Mouse (Mus musculus) forebrain, postnatal 0 days (tissue): ENCODE data around the gene Dennd5b. TPM values are rescaled to one million over a fixed set of nuclear protein-coding genes. Genes with fewer than 3 reads are reported as not detected.
"Not testable (repeated sequence)": the region's sequence is repeated elsewhere in the genome, so short reads cannot be mapped to it uniquely, and the experiment has no call there.

Source experiments
- ATAC-seq: fragments of 200-750 bp; cut with Nextera tagmentation; 2 replicates; pipeline ENCODE4 v1.8.0; 2017; ENCODE audit warnings: mild to moderate bottlenecking, moderate library complexity
- DNase-seq: peaks from one replicate; pipeline ENCODE4 v3.0.0-alpha.2; 2015
- H3K27ac ChIP-seq: fragments of 300-500 bp; sonication (generic); 2 replicates; pipeline ENCODE4 v1.5.1; 2014; ENCODE audit warnings: low read depth, mild to moderate bottlenecking, antibody characterized with exemption, low read length, moderate library complexity, mixed read lengths
- H3K27me3 ChIP-seq: fragments of 300-500 bp; sonication (generic); 2 replicates; pipeline ENCODE4 v1.6.1; 2014; ENCODE audit warnings: mild to moderate bottlenecking, low read length, mixed read lengths; ENCODE audit not compliant: insufficient read depth
- H3K36me3 ChIP-seq: fragments of 300-500 bp; sonication (generic); 2 replicates; pipeline ENCODE4 v1.6.1; 2014; ENCODE audit warnings: mild to moderate bottlenecking, moderate library complexity; ENCODE audit not compliant: insufficient read depth
- H3K4me1 ChIP-seq: fragments of 300-500 bp; sonication (generic); 2 replicates; pipeline ENCODE4 v1.6.1; 2014; ENCODE audit warnings: antibody characterized with exemption; ENCODE audit not compliant: insufficient read depth
- H3K4me2 ChIP-seq: fragments of 300-500 bp; sonication (generic); 2 replicates; pipeline ENCODE4 v1.6.1; 2014; ENCODE audit warnings: low read depth, mild to moderate bottlenecking, moderate library complexity
- H3K4me3 ChIP-seq: fragments of 300-500 bp; sonication (generic); 2 replicates; pipeline ENCODE4 v1.5.1; 2014; ENCODE audit warnings: low read depth, low read length, mixed read lengths
- H3K9ac ChIP-seq: fragments of 300-500 bp; sonication (generic); 2 replicates; pipeline ENCODE4 v1.6.1; 2014; ENCODE audit warnings: mild to moderate bottlenecking
- H3K9me3 ChIP-seq: fragments of 300-500 bp; sonication (generic); 2 replicates; pipeline ENCODE4 v1.6.1; 2016; ENCODE audit warnings: low read length
- CTCF ChIP-seq: sonication (generic); IDR thresholded peaks from 2 replicates; pipeline ENCODE4 v1.5.1; 2016; ENCODE audit warnings: antibody characterized with exemption, control low read depth, low read depth
- WGBS: fragments of 180-500 bp; shearing (Covaris S2); extraction: QIAGEN DNeasy Blood & Tissue Kit; methylation state at CpG from one replicate; pipeline ENCODE4 v1.1.7; 2014; 5-methylcytosine and 5-hydroxymethylcytosine counted together
- polyA plus RNA-seq: library from polyadenylated mRNA; unstranded; fragments of >200 nt; fragmentation: Nextera tagmentation; extraction: Ambion mirVana; gene quantifications from 2 replicates; pipeline ENCODE4 v1.2.1, GENCODE M21; 2015
- total RNA-seq: library from RNA; depleted of rRNA; stranded (reverse); fragments of >200 nt; gene quantifications from 2 replicates; pipeline ENCODE4 v1.2.3, GENCODE M21; 2014

The Dennd5b gene
- total and polyA plus RNA-seq, 2 experiments from 2014 or later = 10.3 to 42.2 TPM

DNA sequence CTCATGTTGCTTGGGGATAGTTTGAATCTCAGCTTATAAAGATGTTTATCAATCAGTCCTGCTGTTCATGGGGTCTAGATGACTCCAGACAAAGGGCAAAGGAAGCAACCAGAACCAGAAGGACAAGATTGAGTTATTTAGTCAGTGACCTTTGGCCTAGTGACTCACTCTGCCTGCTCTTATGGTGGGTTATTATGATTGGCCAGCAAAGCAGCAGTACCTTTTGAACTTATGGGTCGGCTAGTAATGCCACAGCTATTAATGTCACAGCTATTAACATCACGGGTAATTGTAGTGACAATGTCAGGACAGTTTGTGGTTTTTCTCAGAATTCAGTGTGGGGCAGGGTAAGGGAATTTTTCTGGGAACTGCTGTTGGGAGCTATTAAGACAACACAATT, 36.5 kb upstream of the Dennd5b start:
- no peak overlapping the region for H3K4me3 ChIP-seq
- no peaks in the 10 kb centered on the region for H3K36me3 ChIP-seq
- no peaks in the 10 kb centered on the region for H3K27me3 ChIP-seq
- WGBS = 81% methylated on average over 2 of the region's 2 CpGs
- TF ChIP-seq CTCF = no peak
- no peak overlapping the region for H3K27ac ChIP-seq
- no peak overlapping the region for H3K9ac ChIP-seq
- ATAC-seq = no peak
- no peak overlapping the region for H3K4me2 ChIP-seq
- no peak for DNase-seq
- no peaks in the 10 kb centered on the region for H3K9me3 ChIP-seq
- H3K4me1 ChIP-seq = 0 out of 2 replicates have a peak, but pooled peaks cover 6% of the 10 kb centered on the region

DNA sequence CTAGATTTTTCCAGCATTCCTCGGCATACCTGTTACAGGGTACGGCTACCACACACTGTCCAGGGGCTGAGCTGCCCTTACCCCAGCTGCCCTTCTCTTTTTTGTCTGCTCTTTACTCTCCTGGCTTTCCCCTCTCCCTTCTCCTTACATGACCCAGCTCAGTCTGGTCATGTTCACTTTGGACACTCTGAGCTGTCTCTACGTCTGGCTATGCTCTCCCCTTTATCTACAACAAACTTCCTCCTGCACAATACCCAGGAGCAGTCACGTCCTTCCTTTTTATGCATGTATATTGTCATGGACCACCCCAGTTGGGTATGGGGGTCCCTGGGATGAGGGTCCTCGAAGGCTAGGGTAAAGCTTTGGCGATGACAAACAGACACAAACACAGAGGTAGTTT, 34.2 kb upstream of the Dennd5b start:
- ATAC-seq (no peak), DNase-seq (no peak)
- 77% methylated on average over 6 of the region's 6 CpGs for WGBS
- H3K27me3 ChIP-seq = no peaks in the 10 kb centered on the region
- no peak for TF ChIP-seq CTCF
- H3K4me3 ChIP-seq = no peak overlapping the region
- H3K27ac ChIP-seq = no peak overlapping the region
- no peaks in the 10 kb centered on the region for H3K36me3 ChIP-seq
- H3K9ac ChIP-seq = no peak overlapping the region
- no peaks in the 10 kb centered on the region for H3K4me1 ChIP-seq
- H3K4me2 ChIP-seq = no peak overlapping the region
- H3K9me3 ChIP-seq = no peaks in the 10 kb centered on the region

DNA sequence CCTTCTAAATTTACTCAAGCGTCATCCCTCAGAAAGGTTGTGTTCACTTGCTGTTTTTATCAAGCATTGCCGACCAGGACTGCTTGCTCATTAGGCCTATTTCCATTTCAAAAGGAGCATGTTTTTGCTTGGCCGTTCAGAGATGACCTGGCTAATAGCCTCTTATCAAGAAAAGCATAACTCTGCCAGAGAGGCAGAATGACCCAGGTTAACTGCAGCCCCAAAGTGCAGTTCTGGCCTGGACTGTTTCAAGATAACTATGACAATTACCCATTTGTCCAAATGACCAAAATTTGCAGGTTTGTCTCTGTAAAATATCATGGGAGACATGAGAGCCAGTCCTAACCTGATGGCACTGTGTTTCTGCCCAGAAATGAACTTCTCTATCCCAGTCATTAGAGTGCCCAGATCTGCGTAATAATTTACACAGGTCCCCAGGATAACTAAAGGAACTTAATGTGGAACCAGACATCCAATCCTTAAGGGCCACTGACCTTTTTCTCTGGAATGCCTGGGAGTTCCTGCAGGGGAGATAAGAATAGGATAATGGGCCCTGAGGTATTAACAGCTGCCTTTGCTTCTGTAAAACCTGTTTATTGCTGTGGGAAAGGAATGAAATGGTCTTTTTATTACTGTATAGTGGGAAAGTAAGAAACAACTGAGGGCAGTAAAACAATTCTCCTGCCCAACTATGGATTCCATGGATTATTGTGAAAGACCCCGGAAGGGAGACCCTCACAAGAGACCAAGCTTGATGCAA, 33.1 kb upstream of the Dennd5b start:
- no peaks in the 10 kb centered on the region for H3K9me3 ChIP-seq
- no peaks in the 10 kb centered on the region for H3K4me1 ChIP-seq
- no peak overlapping the region for H3K4me2 ChIP-seq
- no peaks in the 10 kb centered on the region for H3K36me3 ChIP-seq
- no peak overlapping the region for H3K27ac ChIP-seq
- no peaks in the 10 kb centered on the region for H3K27me3 ChIP-seq
- H3K9ac ChIP-seq = no peak overlapping the region
- no peak for TF ChIP-seq CTCF
- no peak overlapping the region for H3K4me3 ChIP-seq
- DNase-seq = no peak
- no peak for ATAC-seq
- WGBS = 14% methylated on average over 5 of the region's 5 CpGs

DNA sequence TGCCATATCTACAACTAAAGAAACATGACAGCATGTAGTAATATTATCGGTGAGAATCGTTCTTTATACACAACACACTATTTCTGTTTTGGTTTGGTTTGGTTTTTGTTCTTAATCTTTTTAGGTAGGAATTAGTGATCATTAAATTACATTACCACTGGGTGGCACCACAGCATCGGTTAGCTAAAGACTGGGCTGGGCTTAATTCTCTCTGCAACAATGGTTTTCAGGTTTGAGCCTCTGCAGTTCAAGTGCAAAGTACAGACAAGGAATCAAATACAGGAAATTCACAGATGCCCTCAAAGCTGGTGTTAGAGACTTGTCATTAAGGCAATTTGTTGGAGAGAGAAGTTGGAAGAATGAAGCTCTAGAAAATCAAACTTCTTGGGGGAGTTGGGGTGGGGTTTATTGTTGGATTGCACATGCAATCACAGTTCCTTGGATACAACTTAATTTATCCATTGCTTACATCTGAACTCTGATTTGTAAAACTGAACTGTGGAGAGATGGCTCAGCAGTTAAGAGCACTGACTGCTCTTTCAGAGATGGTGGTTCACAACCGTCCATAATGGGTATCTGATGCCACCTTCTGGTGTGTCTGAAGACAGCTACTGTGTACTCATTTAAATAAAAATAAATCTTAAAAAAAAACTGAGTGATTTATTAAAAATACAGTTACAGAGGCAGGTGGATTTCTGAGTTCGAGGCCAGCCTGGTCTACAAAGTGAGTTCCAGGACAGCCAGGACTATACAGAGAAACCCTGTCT, 31.0 kb upstream of the Dennd5b start:
- Histone ChIP-seq H3K4me2 (no peak overlapping the region), H3K36me3 (no peaks in the 10 kb centered on the region), H3K9ac (no peak overlapping the region), H3K27me3 (no peaks in the 10 kb centered on the region), H3K27ac (no peak overlapping the region), H3K4me1 (no peaks in the 10 kb centered on the region), H3K4me3 (no peak overlapping the region), H3K9me3 (no peaks in the 10 kb centered on the region)
- 31% methylated on average over 5 of the region's 5 CpGs for WGBS
- DNase-seq (peak; percentile 71), ATAC-seq (peak; percentile 77)
- peak; percentile 65 for TF ChIP-seq CTCF

DNA sequence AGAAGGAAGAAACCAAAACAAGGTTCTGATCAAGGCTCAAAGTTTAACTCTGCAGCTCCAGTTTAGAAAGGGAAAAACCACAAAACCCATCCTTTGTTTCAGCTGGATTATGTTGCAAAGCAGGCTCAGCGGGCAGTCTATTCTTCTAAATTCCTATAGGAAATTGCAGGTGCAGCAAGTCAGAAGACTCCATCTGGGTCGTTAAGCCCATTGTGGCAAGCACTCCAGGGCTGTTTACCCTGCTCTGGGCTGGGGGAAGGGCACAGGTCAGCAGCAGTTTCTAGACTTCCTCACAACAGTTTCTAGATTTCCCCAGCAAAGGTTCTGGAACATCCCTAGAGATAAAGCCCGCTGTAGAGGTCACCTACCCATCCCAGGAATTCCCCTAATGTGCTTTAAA, 29.6 kb upstream of the Dennd5b start:
- Histone ChIP-seq H3K4me3 (no peak overlapping the region), H3K9ac (no peak overlapping the region), H3K9me3 (no peaks in the 10 kb centered on the region), H3K27me3 (no peaks in the 10 kb centered on the region), H3K4me2 (no peak overlapping the region), H3K4me1 (no peaks in the 10 kb centered on the region), H3K27ac (no peak overlapping the region), H3K36me3 (no peaks in the 10 kb centered on the region)
- WGBS = 6% methylated on average over 3 of the region's 3 CpGs
- ATAC-seq (no peak), DNase-seq (no peak)
- TF ChIP-seq CTCF = no peak

DNA sequence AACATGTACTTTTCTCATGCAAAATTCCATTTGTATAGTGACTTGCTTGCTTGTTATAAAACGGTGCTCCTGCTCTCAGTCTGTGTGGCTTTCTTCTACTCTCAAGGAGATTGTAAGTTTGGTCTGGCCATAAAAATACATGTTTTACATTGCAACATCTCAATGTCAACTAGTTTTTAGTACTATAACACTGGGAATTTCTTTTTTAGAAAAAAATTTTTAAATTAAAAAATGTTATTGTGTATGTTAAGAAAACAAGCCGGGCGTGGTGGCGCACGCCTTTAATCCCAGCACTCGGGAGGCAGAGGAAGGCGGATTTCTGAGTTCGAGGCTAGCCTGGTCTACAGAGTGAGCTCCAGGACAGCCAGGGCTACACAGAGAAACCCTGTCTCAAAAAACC, 28.4 kb upstream of the Dennd5b start, which contains the start of gene Gm10203:
Gm10203 (plus strand) TSS at position 301 of the 400 bp plus-strand sequence.
- H3K9me3 ChIP-seq, DNase-seq, H3K9ac ChIP-seq, H3K4me1 ChIP-seq, H3K4me3 ChIP-seq, H3K36me3 ChIP-seq, ATAC-seq, H3K27me3 ChIP-seq, H3K4me2 ChIP-seq, H3K27ac ChIP-seq: not testable (repeated sequence)
- WGBS = 78% methylated on average over 8 of the region's 8 CpGs

DNA sequence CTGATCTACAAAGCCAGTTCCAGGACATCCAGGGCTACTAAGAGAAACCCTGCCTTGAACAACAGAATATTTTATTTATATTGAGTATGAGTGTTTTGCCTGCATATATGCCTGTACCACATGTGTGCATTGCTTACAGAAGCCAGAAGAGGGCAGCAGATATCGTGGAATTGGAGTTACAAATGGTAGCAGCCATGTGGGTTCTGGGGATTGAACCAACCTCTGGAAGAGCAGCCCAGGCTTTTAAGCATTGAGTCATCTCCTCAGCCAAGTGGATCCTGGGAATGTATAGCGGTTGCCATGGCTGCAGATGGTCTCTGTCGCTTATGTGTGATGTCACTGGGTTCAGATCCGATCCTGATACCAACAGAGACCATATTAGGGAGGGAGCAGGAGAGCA, 25.2 kb upstream of the Dennd5b start:
- DNase-seq (peak; percentile 18), ATAC-seq (peak; percentile 40; the same call in 1 of the 2 replicates)
- Histone ChIP-seq H3K36me3 (no peaks in the 10 kb centered on the region), H3K4me3 (no peak overlapping the region), H3K4me2 (no peak overlapping the region), H3K27ac (no peak overlapping the region), H3K9ac (no peak overlapping the region), H3K4me1 (no peaks in the 10 kb centered on the region), H3K9me3 (no peaks in the 10 kb centered on the region), H3K27me3 (no peaks in the 10 kb centered on the region)
- 63% methylated on average over 4 of the region's 4 CpGs for WGBS
- TF ChIP-seq CTCF = peak; percentile 47
